Mouse (Mus musculus) brain, embryonic 14.5 days (tissue): ENCODE data around the gene Pde9a.

Experiments used
- CTCF ChIP-seq: fragments of 200-500 bp; IDR thresholded peaks from 2 replicates; pipeline ENCODE4 v1.5.1; 2012; ENCODE audit warnings: inconsistent platforms, mild to moderate bottlenecking, moderate library complexity, borderline replicate concordance; ENCODE audit not compliant: insufficient read depth, insufficient read length; ENCODE audit errors: extremely low read depth
- POLR2A ChIP-seq: fragments of 200-500 bp; IDR thresholded peaks from 2 replicates; pipeline ENCODE4 v1.6.1; 2012; ENCODE audit warnings: mild to moderate bottlenecking, inconsistent platforms, borderline replicate concordance; ENCODE audit not compliant: poor library complexity, insufficient read depth, insufficient read length, severe bottlenecking; ENCODE audit errors: extremely low read depth

DNA sequence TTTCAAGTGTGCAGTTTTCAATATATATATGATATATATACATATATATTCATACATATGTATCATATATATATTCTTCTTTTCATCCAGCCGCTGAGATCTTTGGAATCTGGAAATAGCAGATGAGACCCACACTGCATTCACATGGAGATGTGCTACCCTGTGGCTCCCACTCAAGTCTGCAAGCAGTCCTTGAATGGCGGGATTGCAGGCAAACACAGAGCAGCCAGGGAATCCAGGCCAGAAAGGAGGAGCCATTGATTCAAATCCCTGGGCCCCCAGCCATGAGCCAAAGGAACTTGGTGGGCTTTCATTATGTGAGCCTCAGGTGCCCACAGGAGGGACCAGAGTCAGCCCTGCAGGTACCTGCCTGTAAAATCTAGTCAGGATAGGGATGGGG lies 32.8 kb upstream of the Pde9a start:
- TF ChIP-seq POLR2A, result no peak
- TF ChIP-seq CTCF, result no peak
